Mouse (Mus musculus): ENCODE data around the gene Rufy1.
"Not testable (repeated sequence)": the region's sequence is repeated elsewhere in the genome, so short reads cannot be mapped to it uniquely, and the experiment has no call there.

The Rufy1 gene

DNA sequence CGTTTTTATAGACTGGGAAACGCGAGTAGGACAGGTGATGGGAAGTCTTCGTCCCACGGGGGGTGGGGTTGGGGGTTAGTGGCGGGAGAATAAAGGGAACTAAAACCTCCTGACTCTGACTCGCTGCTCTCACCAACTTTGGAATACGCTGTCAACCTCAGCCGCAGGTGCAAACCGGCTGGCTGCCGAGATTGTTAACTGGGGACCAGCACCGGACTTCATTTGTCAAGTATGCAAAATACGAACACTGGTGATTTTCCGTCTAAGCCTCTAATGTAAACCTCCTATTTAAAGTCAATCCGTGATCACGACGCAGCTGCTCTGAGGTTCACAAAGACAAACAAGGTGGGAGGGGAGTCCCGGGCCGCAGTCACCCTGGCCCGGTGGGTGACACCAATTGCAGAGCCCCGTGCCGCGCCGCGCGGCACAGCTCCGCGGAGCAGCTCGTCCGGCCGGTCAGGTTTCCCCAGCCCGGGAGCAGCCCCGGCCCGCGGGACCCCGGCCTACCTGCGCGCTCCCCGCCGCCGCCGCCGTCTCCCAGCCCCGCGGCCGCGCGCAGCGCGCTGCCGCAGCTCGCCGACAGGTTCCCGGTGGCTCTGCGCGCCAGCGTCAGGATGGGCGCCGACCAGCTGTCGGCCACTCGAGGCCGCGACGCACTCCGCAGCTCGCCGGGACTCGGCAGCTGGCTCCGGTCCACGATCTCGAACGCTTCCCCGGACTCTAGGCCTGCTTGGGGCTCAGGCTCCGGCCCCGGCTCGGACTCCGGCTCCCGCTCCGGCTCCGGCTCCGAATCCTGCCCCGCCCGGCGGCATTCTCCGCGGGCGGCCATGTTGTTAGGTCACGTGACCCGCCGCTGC lies at the start of gene Rufy1:
Rufy1 (minus strand) TSS at position 849 of the 857 bp plus-strand sequence.
- DNase-seq: peak; percentile 86 to 87

- no peak for DNase-seq
Measured at GRCm38 (mm10) chr11:50478072-50478471, 47.1 kb upstream of the Rufy1 start.

GRCm38 (mm10) chr11:50477486-50478070 lies 46.7 kb upstream of the Rufy1 start:
- DNase-seq: no peak

GRCm38 (mm10) chr11:50476971-50477370 lies 46.0 kb upstream of the Rufy1 start:
- DNase-seq: no peak

- no peak for DNase-seq
Measured at GRCm38 (mm10) chr11:50473933-50474332, 43.0 kb upstream of the Rufy1 start.

- DNase-seq: no peak
Measured at GRCm38 (mm10) chr11:50472161-50472939, 41.4 kb upstream of the Rufy1 start.

DNA sequence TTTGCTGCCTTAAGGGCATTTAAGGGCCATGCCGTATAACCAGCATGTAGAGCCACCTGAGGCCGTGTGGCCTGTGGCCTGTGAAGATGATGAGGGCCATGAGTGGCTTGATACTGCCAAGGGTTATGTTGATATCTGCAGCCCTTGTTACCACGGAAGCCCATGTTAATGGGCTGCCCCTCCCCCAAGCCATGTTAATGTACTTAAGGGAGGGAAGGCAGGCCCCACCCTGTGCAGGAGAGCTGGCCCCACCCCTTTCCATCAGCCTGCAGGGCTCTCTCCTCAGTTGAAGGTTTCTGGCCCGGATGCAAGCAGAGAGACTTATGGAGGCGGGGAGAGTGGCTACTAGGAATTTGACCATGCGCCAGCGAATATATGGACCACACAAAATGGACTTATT lies 30.6 kb upstream of the Rufy1 start:
- no peak for DNase-seq

DNA sequence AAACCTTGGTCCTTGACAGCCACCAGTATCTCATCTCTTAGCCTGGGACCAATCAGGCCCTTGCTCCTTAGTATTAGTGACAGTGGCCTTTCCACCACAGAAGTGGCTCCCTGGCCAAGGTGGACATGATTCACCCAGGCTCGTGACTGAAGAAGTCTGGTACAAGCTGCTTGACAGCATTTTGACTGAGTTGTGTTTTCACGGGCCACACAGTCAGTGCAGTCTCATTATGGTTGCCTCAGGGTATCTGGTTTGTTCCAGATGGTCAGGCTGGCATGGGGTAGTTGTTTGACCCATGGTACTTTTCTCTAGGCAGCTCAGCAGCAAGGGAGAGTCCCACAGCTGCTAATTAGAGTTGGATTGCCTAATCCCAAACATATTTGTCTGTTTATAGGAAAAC lies 28.3 kb upstream of the Rufy1 start:
- DNase-seq: no peak

- DNase-seq: peak; percentile 6 to 7
Measured at GRCm38 (mm10) chr11:50457111-50457911, 26.4 kb upstream of the Rufy1 start.

- DNase-seq: no peak
Measured at GRCm38 (mm10) chr11:50456455-50456854, 25.5 kb upstream of the Rufy1 start.

- no peak for DNase-seq
Measured at GRCm38 (mm10) chr11:50454934-50455333, 24.0 kb upstream of the Rufy1 start.

DNA sequence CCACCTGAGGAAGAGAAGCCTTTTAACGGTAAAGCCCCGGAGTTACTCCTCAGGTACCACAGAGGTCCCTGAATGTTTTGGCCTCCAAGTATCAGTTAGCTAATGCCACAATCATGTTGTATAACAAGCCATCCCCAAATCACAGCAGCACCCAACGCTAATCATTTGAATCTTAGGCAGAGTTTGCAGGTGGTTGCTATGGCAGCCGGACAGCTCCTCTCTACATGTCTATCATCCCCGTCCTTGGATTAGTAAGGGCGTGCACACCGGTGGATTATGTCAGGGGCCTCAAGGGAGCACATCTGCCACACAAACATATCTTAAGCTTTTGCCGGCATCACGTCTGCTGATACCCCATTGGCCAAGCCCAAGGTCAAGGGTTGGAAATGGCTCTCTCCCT lies 19.3 kb upstream of the Rufy1 start:
- no peak for DNase-seq

DNA sequence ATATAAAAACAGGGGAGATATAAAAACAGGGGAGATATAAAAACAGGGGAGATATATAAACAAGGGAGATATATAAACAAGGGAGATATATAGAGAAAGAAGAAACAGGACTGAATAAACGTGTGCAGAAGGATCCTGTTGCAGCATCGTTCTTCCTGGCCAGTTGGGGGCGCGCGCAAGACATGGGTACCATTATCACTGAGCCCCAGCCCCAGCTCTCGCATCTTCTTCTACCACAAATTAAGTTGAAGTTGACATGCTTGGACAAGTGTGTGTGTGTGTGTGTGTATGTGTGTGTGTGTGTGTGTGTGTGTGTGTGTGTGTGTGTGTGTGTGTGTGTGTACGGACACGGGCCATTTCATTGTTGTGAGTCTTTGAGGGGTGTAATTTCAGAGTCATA lies 17.2 kb upstream of the Rufy1 start:
- DNase-seq: not testable (repeated sequence)

DNA sequence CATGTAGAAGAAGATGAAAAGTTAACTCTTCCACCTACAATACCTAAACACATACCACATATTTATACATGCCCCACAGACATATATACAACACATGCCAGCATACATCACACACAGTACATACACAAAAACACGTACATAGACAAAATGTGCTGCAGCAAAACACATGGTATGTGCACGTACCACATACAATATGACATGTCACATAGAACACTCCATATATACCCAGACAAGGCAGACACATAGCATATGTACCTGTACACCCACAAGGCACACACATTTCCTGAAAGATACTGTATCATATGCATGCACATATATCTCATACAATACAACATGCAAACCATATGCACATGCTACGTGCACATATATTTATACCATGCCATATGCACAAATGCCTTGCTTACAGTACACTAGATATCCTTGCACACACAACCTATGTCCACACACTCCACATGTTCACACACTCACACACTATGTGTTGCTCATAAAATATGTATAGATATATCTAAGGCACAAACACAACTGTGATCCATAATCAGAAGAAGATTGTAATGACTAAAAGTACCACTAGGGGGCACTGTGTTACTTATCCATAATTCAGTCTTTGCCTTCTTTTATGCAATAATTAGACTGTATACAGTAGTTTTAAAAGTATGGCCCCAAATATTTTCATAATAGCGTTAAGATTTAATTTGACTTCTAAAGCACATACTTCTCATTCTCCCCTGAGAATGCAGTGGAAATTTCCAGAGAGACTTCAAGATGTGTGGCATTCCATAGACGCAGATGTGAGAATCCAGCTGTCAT lies 12.5 kb upstream of the Rufy1 start:
- DNase-seq: no peak

- no peak for DNase-seq
Measured at GRCm38 (mm10) chr11:50441637-50442036, 10.7 kb upstream of the Rufy1 start.

GRCm38 (mm10) chr11:50440691-50441090 lies 9.8 kb upstream of the Rufy1 start:
- DNase-seq: no peak

DNA sequence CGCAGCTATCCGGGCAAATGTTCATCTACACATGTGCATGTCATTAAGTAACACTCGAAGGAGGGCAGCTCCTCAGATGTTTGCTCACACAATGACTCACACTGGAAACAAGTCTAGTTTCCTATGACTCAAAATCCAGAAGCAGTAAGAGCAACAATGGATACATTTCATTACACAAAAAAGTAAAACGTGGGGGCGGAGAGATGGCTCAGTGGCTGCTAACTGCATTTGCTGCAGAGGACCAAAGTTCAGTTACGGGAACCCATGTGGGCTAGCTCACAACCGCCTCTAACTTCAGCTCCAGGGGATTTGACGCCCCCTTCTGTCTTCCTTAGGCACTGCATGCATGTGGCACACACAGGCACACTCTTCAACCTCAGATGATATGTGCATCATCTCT lies 8.9 kb upstream of the Rufy1 start:
- DNase-seq: no peak

- DNase-seq: no peak
Measured at GRCm38 (mm10) chr11:50432896-50433295, 2.0 kb upstream of the Rufy1 start.

DNA sequence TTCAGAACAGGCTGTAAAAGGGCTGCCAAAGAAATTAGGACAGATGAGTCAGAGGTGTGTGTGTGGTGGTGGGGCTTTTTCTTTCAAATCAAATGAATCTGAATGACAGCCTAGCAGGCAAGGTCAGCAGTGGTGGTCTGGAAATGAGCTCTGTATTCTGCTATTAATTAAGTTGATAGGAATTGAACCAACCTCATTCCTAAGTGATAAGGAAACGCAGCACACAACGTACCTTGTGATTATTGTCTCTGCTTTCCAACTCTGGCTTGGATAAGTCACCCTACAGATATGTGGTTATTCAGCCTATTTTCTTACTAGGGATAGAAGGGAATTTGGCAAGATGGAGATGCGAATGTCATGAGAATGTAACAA lies 1.1 kb upstream of the Rufy1 start:
- DNase-seq: no peak

DNA sequence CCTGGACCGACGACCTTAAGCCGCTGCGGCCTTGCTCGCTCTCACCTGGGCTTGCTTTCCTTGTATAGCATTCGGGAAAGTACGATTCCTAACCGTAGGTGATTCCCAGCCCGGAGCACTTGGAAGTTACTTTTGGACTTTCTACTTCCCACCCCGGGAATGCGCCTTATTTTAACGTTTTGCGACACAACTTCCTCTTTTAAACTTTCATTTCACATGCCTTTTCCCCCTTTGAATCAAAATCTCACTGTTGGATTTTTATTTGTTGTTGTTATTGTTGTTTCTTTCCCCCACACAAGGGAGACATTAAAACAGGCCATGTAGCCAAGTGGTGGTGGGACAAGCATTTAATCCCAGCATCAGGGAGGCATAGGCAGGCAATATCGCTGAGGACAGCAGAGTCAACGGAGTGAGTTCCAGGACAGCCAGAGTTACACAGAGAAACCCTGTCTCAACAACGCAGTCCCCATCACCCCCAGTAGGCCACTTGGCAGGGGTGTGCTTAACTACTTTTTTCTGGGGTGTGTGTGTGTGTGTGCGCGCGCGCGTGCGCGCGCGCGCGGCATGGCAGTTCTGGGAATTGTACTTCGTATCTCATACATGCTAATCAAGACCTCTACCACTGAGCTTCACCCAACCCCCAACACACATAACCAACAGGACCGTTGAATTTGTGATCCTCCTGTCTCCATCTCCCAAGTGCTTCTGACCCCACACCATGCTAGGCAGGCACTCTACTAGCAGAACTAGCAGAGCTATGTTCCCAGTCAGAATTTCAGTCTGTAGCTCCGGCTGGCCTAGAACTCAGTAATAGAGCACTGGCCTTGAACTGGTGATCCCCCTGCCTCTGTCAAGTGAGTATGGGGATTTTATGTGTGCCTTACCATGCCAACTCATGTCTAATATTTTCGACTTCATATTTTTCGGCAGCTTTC lies 476 bp upstream of the Rufy1 start:
- peak in 1 of 2 experiments; percentile 9 for DNase-seq

DNA sequence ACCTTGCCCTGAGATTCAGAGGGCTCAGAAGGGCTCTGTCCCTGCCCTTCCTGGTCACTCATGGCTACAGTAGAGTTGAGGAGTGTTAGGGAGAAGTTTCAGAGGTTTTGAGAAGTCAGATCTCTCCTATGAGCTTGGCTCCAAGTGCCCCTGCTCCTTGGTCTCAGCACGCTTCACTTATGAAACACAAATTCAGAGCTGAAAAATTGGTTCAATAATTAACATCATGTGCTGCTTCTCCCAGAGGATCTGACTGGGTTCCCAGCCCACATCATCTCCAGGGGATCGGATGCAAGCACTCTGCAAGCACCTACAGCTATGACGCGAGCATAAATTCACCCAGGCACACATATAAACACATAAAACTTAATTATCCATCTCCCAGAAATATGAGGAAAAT lies 4.9 kb downstream of the Rufy1 start:
- no peak for DNase-seq

All from cerebellum, postnatal 36 days (tissue).